Mouse (Mus musculus) olfactory bulb, adult 2 months (tissue): ENCODE data around the gene Vav3. TPM values are rescaled to one million over a fixed set of nuclear protein-coding genes. Genes with fewer than 3 reads are reported as not detected.

Source experiments
- H3K27ac ChIP-seq: fragments of 200-500 bp; 2 replicates; pipeline ENCODE4 v1.5.1; 2012; ENCODE audit warnings: low read depth, low read length; ENCODE audit not compliant: insufficient read depth
- H3K4me1 ChIP-seq: fragments of 200-500 bp; 2 replicates; pipeline ENCODE4 v1.6.1; 2012; ENCODE audit warnings: low read length; ENCODE audit not compliant: control insufficient read depth, insufficient read depth
- H3K4me3 ChIP-seq: fragments of 200-500 bp; 2 replicates; pipeline ENCODE4 v1.5.1; 2012; ENCODE audit warnings: mild to moderate bottlenecking, low read depth, low read length, moderate library complexity; ENCODE audit not compliant: insufficient read depth
- CTCF ChIP-seq: fragments of 200-500 bp; IDR thresholded peaks from 2 replicates; pipeline ENCODE4 v1.5.1; 2012; ENCODE audit warnings: low read depth, mild to moderate bottlenecking, low read length, moderate library complexity; ENCODE audit not compliant: insufficient read depth
- POLR2A ChIP-seq: fragments of 200-500 bp; IDR thresholded peaks from 2 replicates; pipeline ENCODE4 v1.6.1; 2012; ENCODE audit warnings: mild to moderate bottlenecking, low read depth, low read length, moderate library complexity; ENCODE audit not compliant: insufficient read depth
- WGBS: fragments of 180-500 bp; shearing (Covaris S2); methylation state at CpG from one replicate; pipeline ENCODE4 v1.1.7; 2018; 5-methylcytosine and 5-hydroxymethylcytosine counted together
- polyA plus RNA-seq: library from polyadenylated mRNA; stranded (reverse); fragments of >200 nt; gene quantifications from 2 replicates; pipeline ENCODE4 v1.2.4, GENCODE M21; 2012; ENCODE audit warnings: low replicate concordance; ENCODE audit not compliant: missing spikeins, insufficient read depth, insufficient read length

Gene Vav3
- polyA plus RNA-seq, 1 experiment: not detected

GRCm38 (mm10) chr3:109311875-109312274 lies 28.6 kb upstream of the Vav3 start:
- H3K4me3 ChIP-seq: no peak overlapping the region
- WGBS: 85% methylated on average over 3 of the region's 3 CpGs
- H3K27ac ChIP-seq: no peak overlapping the region
- H3K4me1 ChIP-seq: peaks cover 5% of the 10 kb centered on the region; the same call in 1 of the 2 replicates
- TF ChIP-seq POLR2A (no peak), CTCF (no peak)

DNA sequence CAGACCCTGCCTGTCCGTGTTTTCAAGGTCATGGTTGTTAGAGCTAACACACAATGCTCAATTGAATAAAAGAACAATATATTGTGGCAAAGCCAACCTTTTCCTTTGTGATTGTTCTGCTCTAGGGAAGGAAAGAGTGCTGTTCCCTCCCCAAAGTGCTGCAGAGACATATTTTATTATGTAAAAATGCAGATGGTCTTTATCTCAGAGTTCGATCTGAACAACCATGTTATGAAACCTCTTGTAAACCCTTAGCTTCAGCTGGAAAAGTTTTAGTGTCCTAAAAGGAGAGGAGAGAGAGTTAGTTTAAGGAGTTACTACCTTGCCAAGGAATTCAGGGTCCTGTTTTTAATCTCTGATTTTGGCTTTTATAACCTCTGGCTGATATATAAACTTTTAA lies 27.0 kb upstream of the Vav3 start:
- 57% methylated on average over 2 of the region's 2 CpGs for WGBS
- H3K27ac ChIP-seq: no peak overlapping the region
- no peak for TF ChIP-seq CTCF
- no peak for TF ChIP-seq POLR2A
- H3K4me3 ChIP-seq: no peak overlapping the region
- H3K4me1 ChIP-seq: peaks cover 5% of the 10 kb centered on the region; the same call in 1 of the 2 replicates

DNA sequence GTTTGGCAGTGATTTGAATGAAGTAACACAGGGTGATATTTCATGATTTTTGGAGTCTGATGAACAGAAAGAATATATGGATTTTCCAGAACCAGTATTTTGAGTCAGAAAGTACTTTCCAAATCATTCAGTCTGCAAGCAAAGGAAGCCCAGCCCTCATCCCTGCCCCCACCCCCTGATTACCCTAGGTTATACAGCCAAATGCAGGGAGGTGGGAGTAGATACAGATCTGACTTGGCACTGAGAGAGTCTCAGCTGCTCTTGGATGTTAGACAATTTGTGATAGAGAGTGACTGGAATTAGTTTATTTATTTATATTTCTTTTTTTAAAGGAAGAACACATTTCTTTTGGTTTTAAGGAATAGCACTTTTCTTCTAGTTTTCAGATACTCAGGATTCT lies 18.2 kb upstream of the Vav3 start:
- no peak overlapping the region for H3K4me3 ChIP-seq
- TF ChIP-seq CTCF (no peak), POLR2A (no peak)
- H3K27ac ChIP-seq: no peak overlapping the region
- H3K4me1 ChIP-seq: no peaks in the 10 kb centered on the region

- no peak for TF ChIP-seq POLR2A
- TF ChIP-seq CTCF: no peak
- WGBS: 72% methylated on average over 7 of the region's 7 CpGs
- Histone ChIP-seq H3K4me3 (no peak overlapping the region), H3K4me1 (no peaks in the 10 kb centered on the region), H3K27ac (no peak overlapping the region)
Observed at GRCm38 (mm10) chr3:109323447-109324300, 16.8 kb upstream of the Vav3 start.

- no peak for TF ChIP-seq CTCF
- no peak for TF ChIP-seq POLR2A
- WGBS: 37% methylated on average over 3 of the region's 3 CpGs
- H3K4me1 ChIP-seq: no peaks in the 10 kb centered on the region
Observed at GRCm38 (mm10) chr3:109327128-109327527, 13.3 kb upstream of the Vav3 start.

GRCm38 (mm10) chr3:109332755-109333154 lies 7.7 kb upstream of the Vav3 start:
- Histone ChIP-seq H3K27ac (no peak overlapping the region), H3K4me1 (no peaks in the 10 kb centered on the region), H3K4me3 (no peak overlapping the region)
- 61% methylated on average over 5 of the region's 5 CpGs for WGBS
- TF ChIP-seq CTCF: no peak
- TF ChIP-seq POLR2A: no peak

More at GRCm38 (mm10) chr3:109327128-109327527, 13.3 kb upstream of the Vav3 start:
- no peak overlapping the region for H3K4me3 ChIP-seq
- H3K27ac ChIP-seq: no peak overlapping the region

GRCm38 (mm10) chr3:109335470-109335869 lies 5.0 kb upstream of the Vav3 start:
- 89% methylated on average over 1 of the region's 1 CpGs for WGBS
- H3K4me1 ChIP-seq: no peaks in the 10 kb centered on the region
- TF ChIP-seq CTCF (no peak), POLR2A (no peak)
- no peak overlapping the region for H3K4me3 ChIP-seq
- no peak overlapping the region for H3K27ac ChIP-seq

GRCm38 (mm10) chr3:109339290-109339689 lies 1.2 kb upstream of the Vav3 start:
- H3K27ac ChIP-seq: no peak overlapping the region
- H3K4me3 ChIP-seq: no peak overlapping the region
- TF ChIP-seq POLR2A (no peak), CTCF (no peak)
- 90% methylated on average over 9 of the region's 9 CpGs for WGBS
- H3K4me1 ChIP-seq: peaks cover 6% of the 10 kb centered on the region; the same call in 1 of the 2 replicates

DNA sequence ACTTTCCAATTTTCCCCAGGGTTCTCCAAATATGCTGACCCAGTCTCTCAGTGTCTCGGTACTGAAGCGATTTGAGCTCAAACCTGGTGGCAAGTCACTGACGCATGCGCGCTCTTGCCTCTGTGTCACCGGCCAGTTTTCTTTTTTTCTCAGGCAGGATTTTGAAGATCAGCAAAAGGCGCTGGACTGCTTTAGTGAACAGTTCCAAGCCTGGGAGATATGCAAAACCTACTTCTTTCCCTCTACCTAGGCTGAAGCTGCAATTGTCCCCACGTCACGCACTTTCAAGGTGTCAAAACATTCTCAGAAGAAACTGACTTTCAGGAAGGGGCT lies 546 bp upstream of the Vav3 start:
- Histone ChIP-seq H3K27ac (no peak overlapping the region), H3K4me1 (peaks cover 6% of the 10 kb centered on the region; the same call in 1 of the 2 replicates), H3K4me3 (peak overlapping the region; percentile 92)
- WGBS: 3% methylated on average over 9 of the region's 9 CpGs
- TF ChIP-seq POLR2A (no peak), CTCF (no peak)

- Histone ChIP-seq H3K4me3 (peak overlapping the region; percentile 92), H3K27ac (peak overlapping the region; percentile 12; the same call in 1 of the 2 replicates), H3K4me1 (peaks cover 6% of the 10 kb centered on the region; the same call in 1 of the 2 replicates)
- TF ChIP-seq CTCF (no peak), POLR2A (no peak)
- WGBS: 3% methylated on average over 18 of the region's 18 CpGs
Observed at GRCm38 (mm10) chr3:109341071-109341480, 623 bp downstream of the Vav3 start.
